Mouse (Mus musculus) liver, embryonic 14.5 days (tissue): Measurements from ENCODE around the gene Cep70.

Experiments used
- CTCF ChIP-seq: IDR thresholded peaks from 2 replicates; pipeline ENCODE4 v1.5.1; 2016; ENCODE audit warnings: antibody characterized with exemption, low read depth, control low read depth
- EP300 ChIP-seq: IDR thresholded peaks from 2 replicates; pipeline ENCODE4 v1.6.1; 2016; ENCODE audit warnings: antibody characterized with exemption, low read depth

DNA sequence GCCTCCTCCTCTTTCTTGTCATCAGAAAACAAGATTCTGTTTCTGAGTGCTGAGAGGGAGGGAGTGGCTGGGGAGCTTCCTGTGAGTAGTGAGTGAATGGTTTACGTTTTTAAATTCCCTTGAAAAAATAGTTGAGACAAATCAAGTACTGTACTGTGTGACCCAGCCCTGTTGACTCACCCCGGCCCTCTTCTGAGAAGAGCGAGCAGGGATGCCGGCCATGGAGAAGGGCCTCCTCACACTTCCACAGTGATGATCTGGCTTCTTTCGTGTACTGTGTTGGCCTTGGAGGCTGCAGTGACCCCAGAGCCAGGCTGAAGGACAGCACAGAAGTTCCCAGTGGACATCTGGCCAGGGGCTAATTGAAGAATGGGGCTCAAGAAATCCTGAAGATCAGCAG lies 61.1 kb downstream of the Cep70 start:
- TF ChIP-seq CTCF, result no peak
- no peak for TF ChIP-seq EP300
